Mouse (Mus musculus) CH12.LX (cell line): ENCODE measurements around the gene Gcm1.

Source experiments
- CTCF ChIP-seq, 2 experiments: IDR thresholded peaks in 1 of 2; conservative IDR thresholded peaks in 1 of 2; 2 replicates each; pipeline ENCODE4 v1.5.1; 2011 to 2012; ENCODE audit warnings: low read depth in 2 of 2, low read length in 2 of 2, improper control_type of control experiment in 1 of 2, inconsistent platforms in 1 of 2, mild to moderate bottlenecking in 1 of 2, moderate library complexity in 1 of 2
- GABPA ChIP-seq: IDR thresholded peaks from 2 replicates; pipeline ENCODE4 v1.6.1; 2012; ENCODE audit warnings: low read depth, low read length, improper control_type of control experiment, inconsistent platforms; ENCODE audit not compliant: insufficient replicate concordance
- MAX ChIP-seq: IDR thresholded peaks from 2 replicates; pipeline ENCODE4 v1.6.1; 2011; ENCODE audit warnings: low read length, improper control_type of control experiment
- MEF2A ChIP-seq: IDR thresholded peaks from 2 replicates; pipeline ENCODE4 v1.6.1; 2014; ENCODE audit warnings: low read depth, mild to moderate bottlenecking, inconsistent platforms, low read length, improper control_type of control experiment, borderline replicate concordance
- POLR2A ChIP-seq: IDR thresholded peaks from 2 replicates; pipeline ENCODE4 v1.6.1; 2011; ENCODE audit warnings: low read depth, mild to moderate bottlenecking, improper control_type of control experiment, low read length
- POLR2AphosphoS2 ChIP-seq: IDR thresholded peaks from 2 replicates; pipeline ENCODE4 v1.6.1; 2011; ENCODE audit warnings: low read depth, low read length, improper control_type of control experiment
- UBTF ChIP-seq: IDR thresholded peaks from 2 replicates; pipeline ENCODE4 v1.6.1; 2012; ENCODE audit warnings: low read depth, mild to moderate bottlenecking, inconsistent platforms, low read length, improper control_type of control experiment, moderate library complexity
- USF1 ChIP-seq: IDR thresholded peaks from 2 replicates; pipeline ENCODE4 v1.6.1; 2014; ENCODE audit warnings: low read depth, mild to moderate bottlenecking, inconsistent platforms, low read length, improper control_type of control experiment

- TF ChIP-seq POLR2A: no peak
- no peak for TF ChIP-seq GABPA
- no peak for TF ChIP-seq MEF2A
- TF ChIP-seq UBTF: no peak
- TF ChIP-seq MAX: no peak
- TF ChIP-seq CTCF (conservative IDR thresholded peaks at IDR 0.05 in 1 of 2, IDR thresholded peaks at IDR 0.05 in 1 of 2; ENCODE audit: low read depth in 2 of 2, low read length in 2 of 2): no peak
- no peak for TF ChIP-seq USF1
- TF ChIP-seq POLR2AphosphoS2: no peak
Measured at GRCm38 (mm10) chr9:78050452-78050970, 1.2 kb upstream of the Gcm1 start.
